Comparison of ENCODE assay signal across 16 mouse cellular contexts in genomic region chr17:86733644-86734043, GRCm38 (mm10). TPM values are rescaled to one million over a fixed set of nuclear protein-coding genes. Genes with fewer than 3 reads are reported as not detected.
DNase-seq lines count a peak whose midpoint lies in the region; TF ChIP-seq lines count a peak whose summit lies in the region.
"Had no signal": no experiment of that assay in that cellular context is flagged by ENCODE, and none has a peak within 500 bp of the region (broad histone marks: within the 10 kb centered on the region; RNA-seq: fewer than 3 reads in every experiment).

No protein-coding gene starts in this region.

- peak; percentile 97 for DNase-seq in heart, adult 11 months
- DNase-seq in heart, postnatal 10 days: no peak
- DNase-seq in lung, adult 18-20 months: peak; percentile 66 to 76
- DNase-seq in lung, adult 2 months: no peak
- DNase-seq in lung, postnatal 4 days: peak; percentile 52 to 78
- DNase-seq in right cerebral cortex, postnatal 36 days (ENCODE audit: low spot score in 2 of 2): no peak
- DNase-seq: cerebellum, postnatal 10 days; embryo, embryonic 11 days; kidney, adult 18-20 months; spleen, adult 18-20 months; thymus, postnatal 25 days had no signal

- H3K4me3 ChIP-seq in lung, adult 2 months (replicated peaks; ENCODE audit: extremely low read depth, low read depth, low read length): no peak overlapping the region
- no peak overlapping the region for H3K4me3 ChIP-seq in brown adipose tissue, adult 24 weeks (ENCODE audit: insufficient read depth, low read depth, low read length)
- H3K4me3 ChIP-seq: limb, embryonic 10.5 days; liver, embryonic 12.5 days; stomach, embryonic 15.5 days had no signal

- WGBS in lung, adult 2 months: 47% methylated on average over 4 of the region's 4 CpGs

- intact Hi-C loops in heart, postnatal 10 days (cut with DNase I): loop anchor here (2.0 kb wide), 1 partner anchor 19 kb away; the partner anchor contains the start of gene Epas1

- peak overlapping the region; percentile 69 for H3K27ac ChIP-seq in brown adipose tissue, adult 24 weeks (replicated peaks; ENCODE audit: low read depth, low read length)
- H3K27ac ChIP-seq: hindbrain, embryonic 14.5 days; limb, embryonic 10.5 days; liver, embryonic 12.5 days; stomach, embryonic 15.5 days had no signal

- peaks cover 7% of the 10 kb centered on the region for H3K4me1 ChIP-seq in lung, adult 2 months (ENCODE audit: control insufficient read depth, insufficient read depth, low read length)
- H3K4me1 ChIP-seq in brown adipose tissue, adult 24 weeks (ENCODE audit: control insufficient read depth, insufficient read depth, insufficient read length, low read length): peaks cover 51% of the 10 kb centered on the region

- no peak for TF ChIP-seq POLR2A in lung, adult 2 months (IDR thresholded peaks at IDR 0.05; ENCODE audit: borderline replicate concordance, extremely low read depth, low read depth, low read length)

- TF ChIP-seq CTCF in lung, adult 2 months (IDR thresholded peaks at IDR 0.05; ENCODE audit: insufficient read depth, low read length): no peak

RNA-seq across cellular contexts. Expression of gene Epas1, which starts 19.9 kb away (rescaled TPM):
- 100 to 1,000 TPM; 222 to 225 TPM for total RNA-seq in heart, postnatal 10 days (2021)
- polyA plus RNA-seq in lung, adult 2 months (2012; rRNA removed): 777 and 943 TPM in 2 replicates
- 196 and 238 TPM in 2 replicates for polyA plus RNA-seq in brown adipose tissue, adult 24 weeks (2012; ENCODE audit: insufficient read depth, insufficient read length, missing spikeins)

Comparison
In these comparisons a context has a peak if more than half of its experiments do, and no peak if none do; other contexts are left out.
1. DNase-seq: peak in heart, adult 11 months (single experiment), lung, adult 18-20 months (2 of 2) and lung, postnatal 4 days (2 of 2); none in heart, postnatal 10 days (0 of 2), lung, adult 2 months (single experiment) and right cerebral cortex, postnatal 36 days (0 of 2).